Mouse (Mus musculus): ENCODE measurements around the gene Hist1h2bg. TPM values are rescaled to one million over a fixed set of nuclear protein-coding genes. Genes with fewer than 3 reads are reported as not detected.

Gene Hist1h2bg
- polyA plus RNA-seq, 1 experiment = 9.9 TPM

GRCm38 (mm10) chr13:23620056-23620732 lies 49.0 kb downstream of the Hist1h2bg start:
- no peak for TF ChIP-seq USF1 (IDR thresholded peaks at IDR 0.05; ENCODE audit: low read depth)
- no peak for TF ChIP-seq MYOG (IDR thresholded peaks at IDR 0.05; ENCODE audit: control insufficient read depth, extremely low read depth, insufficient read length)
- TF ChIP-seq MAX (IDR thresholded peaks at IDR 0.05) = no peak
- no peak for TF ChIP-seq MYOD1 (IDR thresholded peaks at IDR 0.05; ENCODE audit: control insufficient read depth, insufficient read length, low read depth)
- TF ChIP-seq FOSL1 (IDR thresholded peaks at IDR 0.05; ENCODE audit: insufficient read depth, low read length, poor library complexity, severe bottlenecking) = no peak
- no peaks in the 10 kb centered on the region for H3K36me3 ChIP-seq (ENCODE audit: control insufficient read depth, insufficient read depth)

GRCm38 (mm10) chr13:23620733-23621531 lies 49.7 kb downstream of the Hist1h2bg start, which contains the start of gene Hist1h2be:
Gene Hist1h2be, minus strand, starts transcription at chr13:23621124.
- peaks cover 4% of the 10 kb centered on the region for H3K79me2 ChIP-seq (ENCODE audit: control insufficient read depth, insufficient read depth)
- no peaks in the 10 kb centered on the region for H3K36me3 ChIP-seq (ENCODE audit: control insufficient read depth, insufficient read depth)
- H3ac ChIP-seq (ENCODE audit: control insufficient read depth, insufficient read length, low read depth) = peak within 1 kb of the TSS; percentile 81
- no peaks in the 10 kb centered on the region for H3K27me3 ChIP-seq (ENCODE audit: control insufficient read depth, insufficient read depth, insufficient read length)
- H3K79me3 ChIP-seq (ENCODE audit: low read depth) = no peaks in the 10 kb centered on the region
- peak within 1 kb of the TSS; percentile 65 for H3K4me3 ChIP-seq (ENCODE audit: insufficient read depth, poor library complexity, severe bottlenecking)
- no peak for TF ChIP-seq MYOD1 (IDR thresholded peaks at IDR 0.05; ENCODE audit: control insufficient read depth, insufficient read length, low read depth)
- no peak for TF ChIP-seq USF1 (IDR thresholded peaks at IDR 0.05; ENCODE audit: low read depth)
- TF ChIP-seq FOSL1 (IDR thresholded peaks at IDR 0.05; ENCODE audit: insufficient read depth, low read length, poor library complexity, severe bottlenecking) = no peak
- TF ChIP-seq MAX (IDR thresholded peaks at IDR 0.05) = no peak
- no peak for TF ChIP-seq MYOG (IDR thresholded peaks at IDR 0.05; ENCODE audit: control insufficient read depth, extremely low read depth, insufficient read length)
- no peak for TF ChIP-seq CTCF (IDR thresholded peaks at IDR 0.05; ENCODE audit: control insufficient read depth, insufficient read depth, insufficient read length)
- no peak for TF ChIP-seq CEBPB (IDR thresholded peaks at IDR 0.05; ENCODE audit: low read depth)

More at GRCm38 (mm10) chr13:23620056-23620732, 49.0 kb downstream of the Hist1h2bg start:
- Histone ChIP-seq H3K27me3 (ENCODE audit: control insufficient read depth, insufficient read depth, insufficient read length) (no peaks in the 10 kb centered on the region), H3ac (ENCODE audit: control insufficient read depth, insufficient read length, low read depth) (peak overlapping the region; percentile 81), H3K4me3 (ENCODE audit: insufficient read depth, poor library complexity, severe bottlenecking) (peak overlapping the region; percentile 65), H3K79me2 (ENCODE audit: control insufficient read depth, insufficient read depth) (peaks cover 4% of the 10 kb centered on the region), H3K79me3 (ENCODE audit: low read depth) (no peaks in the 10 kb centered on the region)

Small RNAs within 50 kb of the gene (microRNA-seq; reads per million reads assigned to microRNA genes)
- gene Gm44297 (ENCODE audit: borderline microRNAs expressed) (not detected), gene Gm44359 (ENCODE audit: borderline microRNAs expressed) (not detected), gene Gm44394 (ENCODE audit: borderline microRNAs expressed) (not detected)

Other genes starting within 250 kb of the Hist1h2bg start
- gene Zfp322a, start 202.2 kb upstream of the Hist1h2bg start, polyA plus RNA-seq (2012; fragmentation: generic; extraction: Trizol) = 2.1 TPM
- 11.2 TPM for gene Abt1, start 147.5 kb upstream of the Hist1h2bg start, polyA plus RNA-seq (2012; fragmentation: generic; extraction: Trizol)
- gene Btn1a1, start 105.5 kb upstream of the Hist1h2bg start, polyA plus RNA-seq (2012; fragmentation: generic; extraction: Trizol) = not detected
- gene Btn2a2, start 82.5 kb upstream of the Hist1h2bg start, polyA plus RNA-seq (2012; fragmentation: generic; extraction: Trizol) = 0.07 TPM
- 6.9 TPM for gene Hist1h4h, start 40.3 kb upstream of the Hist1h2bg start, polyA plus RNA-seq (2012; fragmentation: generic; extraction: Trizol)
- gene Hist1h2af, start 37.5 kb upstream of the Hist1h2bg start, polyA plus RNA-seq (2012; fragmentation: generic; extraction: Trizol) = 98.1 TPM
- 5.5 TPM for gene Hist1h3g, start 36.0 kb upstream of the Hist1h2bg start, polyA plus RNA-seq (2012; fragmentation: generic; extraction: Trizol)
- 1.2 TPM for gene Hist1h2bh, start 28.0 kb upstream of the Hist1h2bg start, polyA plus RNA-seq (2012; fragmentation: generic; extraction: Trizol)
- 1.2 TPM for gene Hist1h3f, start 27.3 kb upstream of the Hist1h2bg start, polyA plus RNA-seq (2012; fragmentation: generic; extraction: Trizol)
- gene Hist1h4f, start 19.7 kb upstream of the Hist1h2bg start, polyA plus RNA-seq (2012; fragmentation: generic; extraction: Trizol) = 7.4 TPM
- gene Hist1h1d, start 18.1 kb upstream of the Hist1h2bg start, polyA plus RNA-seq (2012; fragmentation: generic; extraction: Trizol) = 0.25 TPM
- gene Hist1h3e, start 9.0 kb upstream of the Hist1h2bg start, polyA plus RNA-seq (2012; fragmentation: generic; extraction: Trizol) = 2.8 TPM
- 12.6 TPM for gene Hist1h2ae, start 176 bp upstream of the Hist1h2bg start, polyA plus RNA-seq (2012; fragmentation: generic; extraction: Trizol)
- 4.5 TPM for gene Hist1h2bf, start 2.8 kb downstream of the Hist1h2bg start, polyA plus RNA-seq (2012; fragmentation: generic; extraction: Trizol)
- 0.73 TPM for gene Hist1h2ad, start 3.0 kb downstream of the Hist1h2bg start, polyA plus RNA-seq (2012; fragmentation: generic; extraction: Trizol)
- 1.9 TPM for gene Hist1h3d, start 4.4 kb downstream of the Hist1h2bg start, polyA plus RNA-seq (2012; fragmentation: generic; extraction: Trizol)
- gene Hist1h4d, start 10.2 kb downstream of the Hist1h2bg start, polyA plus RNA-seq (2012; fragmentation: generic; extraction: Trizol) = 2.8 TPM
- 0.98 TPM for gene Hist1h2be, start 49.7 kb downstream of the Hist1h2bg start, polyA plus RNA-seq (2012; fragmentation: generic; extraction: Trizol)
- 1.2 TPM for gene Hist1h1e, start 51.2 kb downstream of the Hist1h2bg start, polyA plus RNA-seq (2012; fragmentation: generic; extraction: Trizol)
- 0.54 TPM for gene Hist1h2ac, start 112.6 kb downstream of the Hist1h2bg start, polyA plus RNA-seq (2012; fragmentation: generic; extraction: Trizol)
- 16.8 TPM for gene Hist1h2bc, start 112.8 kb downstream of the Hist1h2bg start, polyA plus RNA-seq (2012; fragmentation: generic; extraction: Trizol)
- not detected for gene Hist1h1t, start 124.4 kb downstream of the Hist1h2bg start, polyA plus RNA-seq (2012; fragmentation: generic; extraction: Trizol)
- gene Hist1h4c, start 127.1 kb downstream of the Hist1h2bg start, polyA plus RNA-seq (2012; fragmentation: generic; extraction: Trizol) = 0.62 TPM
- gene Hfe, start 139.5 kb downstream of the Hist1h2bg start, polyA plus RNA-seq (2012; fragmentation: generic; extraction: Trizol) = 0.91 TPM
- 45.9 TPM for gene Hist1h1c, start 167.4 kb downstream of the Hist1h2bg start, polyA plus RNA-seq (2012; fragmentation: generic; extraction: Trizol)
- 6.1 TPM for gene Hist1h3c, start 174.2 kb downstream of the Hist1h2bg start, polyA plus RNA-seq (2012; fragmentation: generic; extraction: Trizol)
- gene Hist1h2bb, start 175.3 kb downstream of the Hist1h2bg start, polyA plus RNA-seq (2012; fragmentation: generic; extraction: Trizol) = 2.8 TPM
- gene Hist1h2ab, start 179.7 kb downstream of the Hist1h2bg start, polyA plus RNA-seq (2012; fragmentation: generic; extraction: Trizol) = 9.3 TPM
- gene Hist1h3b, start 180.9 kb downstream of the Hist1h2bg start, polyA plus RNA-seq (2012; fragmentation: generic; extraction: Trizol) = 2.0 TPM
- gene Hist1h4b, start 185.6 kb downstream of the Hist1h2bg start, polyA plus RNA-seq (2012; fragmentation: generic; extraction: Trizol) = 16.8 TPM
- gene Hist1h4a, start 189.8 kb downstream of the Hist1h2bg start, polyA plus RNA-seq (2012; fragmentation: generic; extraction: Trizol) = 6.8 TPM
- 2.4 TPM for gene Hist1h3a, start 191.0 kb downstream of the Hist1h2bg start, polyA plus RNA-seq (2012; fragmentation: generic; extraction: Trizol)
- 1.5 TPM for gene Hist1h1a, start 192.3 kb downstream of the Hist1h2bg start, polyA plus RNA-seq (2012; fragmentation: generic; extraction: Trizol)
- 0.02 TPM for gene Trim38, start 198.5 kb downstream of the Hist1h2bg start, polyA plus RNA-seq (2012; fragmentation: generic; extraction: Trizol)
- gene Slc17a2, start 235.6 kb downstream of the Hist1h2bg start, polyA plus RNA-seq (2012; fragmentation: generic; extraction: Trizol) = not detected

All from C2C12 (cell line).